Mouse (Mus musculus) hindbrain, embryonic 11.5 days (tissue): ENCODE measurements at regions not wholly inside any gene's neighbourhood (a gene's known extent, or its start where the extent isn't known, plus 50 kb on each side); places are given as distances from the start of the nearest gene placed in this dataset.

Experiments
- ATAC-seq: fragments of 200-750 bp; cut with Nextera tagmentation; 2 replicates; pipeline ENCODE4 v1.8.0; 2017; ENCODE audit warnings: mild to moderate bottlenecking, moderate TSS enrichment, moderate library complexity; ENCODE audit not compliant: low FRiP score
- DNase-seq: peaks from one replicate; pipeline ENCODE4 v3.0.0-alpha.2; 2015; ENCODE audit warnings: low spot score
- H3K27ac ChIP-seq: fragments of 300-500 bp; sonication (generic); 2 replicates; pipeline ENCODE4 v1.5.1; 2014; ENCODE audit warnings: mild to moderate bottlenecking, low read depth, low read length
- H3K27me3 ChIP-seq: fragments of 300-500 bp; sonication (generic); 2 replicates; pipeline ENCODE4 v1.6.1; 2014; ENCODE audit warnings: mild to moderate bottlenecking, low read length, moderate library complexity, mixed read lengths; ENCODE audit not compliant: control insufficient read depth, insufficient read depth
- H3K36me3 ChIP-seq: fragments of 300-500 bp; sonication (generic); 2 replicates; pipeline ENCODE4 v1.6.1; 2014; ENCODE audit warnings: mild to moderate bottlenecking, low read length, moderate library complexity, mixed read lengths; ENCODE audit not compliant: control insufficient read depth, insufficient read depth
- H3K4me1 ChIP-seq: fragments of 300-500 bp; sonication (generic); replicated peaks from 2 replicates; pipeline ENCODE4 v1.6.1; 2014; ENCODE audit warnings: low read length, mixed read lengths; ENCODE audit not compliant: control insufficient read depth, insufficient read depth
- H3K4me2 ChIP-seq: fragments of 300-500 bp; sonication (generic); replicated peaks from 2 replicates; pipeline ENCODE4 v1.6.1; 2014; ENCODE audit warnings: mild to moderate bottlenecking, low read depth, low read length
- H3K4me3 ChIP-seq: fragments of 300-500 bp; sonication (generic); 2 replicates; pipeline ENCODE4 v1.5.1; 2014; ENCODE audit warnings: low read depth, low read length
- H3K9ac ChIP-seq: fragments of 300-500 bp; sonication (generic); 2 replicates; pipeline ENCODE4 v1.6.1; 2014; ENCODE audit warnings: low read depth, low read length
- H3K9me3 ChIP-seq: fragments of 300-500 bp; sonication (generic); 2 replicates; pipeline ENCODE4 v1.6.1; 2016; ENCODE audit warnings: low read length; ENCODE audit not compliant: control insufficient read depth
- WGBS: fragments of 180-500 bp; shearing (Covaris S2); extraction: QIAGEN DNeasy Blood & Tissue Kit; methylation state at CpG from one replicate; pipeline ENCODE4 v1.1.7; 2014; 5-methylcytosine and 5-hydroxymethylcytosine counted together

GRCm38 (mm10) chr1:129219098-129219497 is 54.0 kb upstream of the Thsd7b start:
- Histone ChIP-seq H3K9ac (no peak overlapping the region), H3K9me3 (no peaks in the 10 kb centered on the region), H3K4me3 (no peak overlapping the region), H3K36me3 (no peaks in the 10 kb centered on the region), H3K4me2 (no peak overlapping the region), H3K4me1 (no peaks in the 10 kb centered on the region), H3K27ac (no peak overlapping the region), H3K27me3 (no peaks in the 10 kb centered on the region)
- 87% methylated on average over 2 of the region's 2 CpGs for WGBS
- DNase-seq = no peak
- no peak for ATAC-seq

GRCm38 (mm10) chr1:129208806-129209205 is 64.3 kb upstream of the Thsd7b start:
- no peaks in the 10 kb centered on the region for H3K9me3 ChIP-seq
- no peak for DNase-seq
- no peaks in the 10 kb centered on the region for H3K27me3 ChIP-seq
- H3K36me3 ChIP-seq = no peaks in the 10 kb centered on the region
- H3K4me2 ChIP-seq = no peak overlapping the region
- ATAC-seq = peak; percentile 62
- 39% methylated on average over 1 of the region's 1 CpGs for WGBS
- no peak overlapping the region for H3K9ac ChIP-seq
- no peaks in the 10 kb centered on the region for H3K4me1 ChIP-seq
- peak overlapping the region; percentile 48 for H3K27ac ChIP-seq
- H3K4me3 ChIP-seq = no peak overlapping the region

GRCm38 (mm10) chr1:129208406-129208805 is 64.7 kb upstream of the Thsd7b start:
- Histone ChIP-seq H3K36me3 (no peaks in the 10 kb centered on the region), H3K4me1 (no peaks in the 10 kb centered on the region), H3K9me3 (no peaks in the 10 kb centered on the region), H3K9ac (no peak overlapping the region), H3K4me2 (no peak overlapping the region), H3K4me3 (no peak overlapping the region), H3K27ac (peak overlapping the region; percentile 48), H3K27me3 (no peaks in the 10 kb centered on the region)
- peak; percentile 98 for ATAC-seq
- WGBS = 16% methylated on average over 2 of the region's 2 CpGs
- peak; percentile 72 for DNase-seq

GRCm38 (mm10) chr1:129207674-129208073 is 65.4 kb upstream of the Thsd7b start:
- ATAC-seq (no peak), DNase-seq (no peak)
- no peaks in the 10 kb centered on the region for H3K27me3 ChIP-seq
- H3K36me3 ChIP-seq = no peaks in the 10 kb centered on the region
- no peak overlapping the region for H3K4me2 ChIP-seq
- no peaks in the 10 kb centered on the region for H3K9me3 ChIP-seq
- 65% methylated on average over 5 of the region's 5 CpGs for WGBS
- H3K9ac ChIP-seq = no peak overlapping the region
- H3K27ac ChIP-seq = no peak overlapping the region
- H3K4me1 ChIP-seq = no peaks in the 10 kb centered on the region
- H3K4me3 ChIP-seq = no peak overlapping the region

DNA sequence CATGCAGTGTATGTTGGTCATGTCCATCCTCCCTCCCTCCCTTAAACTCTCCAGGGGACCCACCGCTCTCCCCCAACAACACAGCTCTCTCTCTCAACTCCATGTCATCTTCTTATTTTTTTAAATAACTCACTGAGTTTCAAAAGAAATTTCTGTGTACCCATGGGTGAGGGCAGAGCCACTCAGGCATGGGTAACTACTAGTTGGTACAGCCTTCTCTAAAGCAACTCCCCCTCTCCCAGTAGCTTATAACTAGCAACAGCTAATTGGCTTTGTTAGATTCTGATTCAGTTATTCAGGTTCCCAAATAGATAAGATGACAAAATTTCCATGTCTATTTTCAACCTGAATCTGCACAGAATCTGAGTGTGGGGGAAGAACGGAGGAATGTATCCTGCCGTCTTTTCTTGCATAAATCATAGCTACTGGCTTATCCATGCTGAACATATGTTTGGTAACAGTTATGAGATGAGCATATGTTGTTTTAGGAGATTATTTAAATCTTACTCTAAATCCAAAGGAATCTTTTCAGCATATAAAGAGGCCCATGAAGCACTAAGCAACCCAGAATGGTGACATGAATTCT is 92.8 kb upstream of the Thsd7b start:
- Histone ChIP-seq H3K4me1 (no peaks in the 10 kb centered on the region), H3K36me3 (no peaks in the 10 kb centered on the region), H3K4me2 (no peak overlapping the region), H3K4me3 (no peak overlapping the region), H3K27me3 (no peaks in the 10 kb centered on the region), H3K9ac (no peak overlapping the region), H3K27ac (no peak overlapping the region), H3K9me3 (no peaks in the 10 kb centered on the region)
- ATAC-seq (no peak), DNase-seq (no peak)
- 94% methylated on average over 3 of the region's 3 CpGs for WGBS

GRCm38 (mm10) chr1:129169936-129170335 is 103.2 kb upstream of the Thsd7b start:
- H3K27ac ChIP-seq = no peak overlapping the region
- H3K4me3 ChIP-seq = no peak overlapping the region
- H3K9ac ChIP-seq = no peak overlapping the region
- H3K4me2 ChIP-seq = no peak overlapping the region
- H3K27me3 ChIP-seq = no peaks in the 10 kb centered on the region
- DNase-seq (no peak), ATAC-seq (no peak)
- H3K9me3 ChIP-seq = no peaks in the 10 kb centered on the region
- H3K36me3 ChIP-seq = no peaks in the 10 kb centered on the region
- WGBS = 84% methylated on average over 8 of the region's 8 CpGs
- no peaks in the 10 kb centered on the region for H3K4me1 ChIP-seq

DNA sequence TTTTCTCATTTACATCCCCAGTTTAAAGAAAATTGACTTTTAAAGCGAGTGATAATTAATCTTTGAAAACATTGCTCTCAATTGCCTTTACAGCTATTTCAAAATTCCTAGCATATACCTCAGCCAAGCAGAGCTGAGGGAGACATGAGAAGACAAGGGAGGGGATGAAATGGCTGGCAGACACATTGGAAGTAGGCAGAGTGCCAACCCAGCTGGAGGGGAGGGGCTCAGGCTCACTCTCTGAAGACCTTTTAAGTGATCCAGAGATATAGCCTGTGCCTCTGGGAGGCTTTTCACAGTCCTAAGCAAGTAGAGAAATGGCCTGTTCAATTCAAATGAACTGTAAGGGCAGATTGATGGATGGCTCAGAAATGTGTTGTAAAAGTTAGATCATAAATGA is 122.5 kb upstream of the Thsd7b start:
- H3K9me3 ChIP-seq = no peaks in the 10 kb centered on the region
- H3K9ac ChIP-seq = no peak overlapping the region
- H3K27me3 ChIP-seq = no peaks in the 10 kb centered on the region; the same call in 1 of the 2 replicates
- DNase-seq = no peak
- ATAC-seq = no peak
- H3K4me2 ChIP-seq = no peak overlapping the region
- no peak overlapping the region for H3K27ac ChIP-seq
- 83% methylated on average over 1 of the region's 1 CpGs for WGBS
- no peaks in the 10 kb centered on the region for H3K4me1 ChIP-seq
- no peak overlapping the region for H3K4me3 ChIP-seq
- H3K36me3 ChIP-seq = no peaks in the 10 kb centered on the region

DNA sequence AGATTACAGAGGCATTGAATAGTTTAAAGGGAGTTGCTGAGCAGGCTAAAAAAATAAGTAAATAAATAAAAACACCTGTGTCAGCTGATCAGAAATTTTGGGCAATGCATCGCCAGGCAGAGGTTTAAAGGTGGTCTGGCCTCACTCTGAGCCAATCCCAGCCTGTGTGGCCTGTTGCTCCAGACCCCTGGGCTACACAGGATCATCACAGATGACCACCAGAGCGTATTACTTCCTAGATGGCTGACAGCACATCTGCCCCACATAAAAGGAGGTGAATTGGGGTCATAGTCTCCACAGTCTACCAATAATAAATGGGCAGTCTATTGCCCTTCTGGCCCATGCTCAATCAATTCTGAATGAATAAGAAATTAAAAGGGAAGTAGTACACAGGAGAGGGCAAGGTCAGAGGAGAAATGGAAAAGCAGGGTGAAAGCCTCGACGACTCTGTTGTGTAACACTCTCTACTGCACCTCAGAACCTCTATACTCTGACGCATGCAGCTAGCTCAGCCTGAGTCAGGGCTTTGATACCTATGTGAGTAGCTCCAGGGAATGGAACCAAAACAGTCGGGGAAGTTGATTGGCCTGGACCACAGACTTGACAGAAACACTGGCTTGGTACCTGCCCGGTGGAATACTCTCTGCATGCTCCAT is 124.2 kb upstream of the Thsd7b start:
- no peaks in the 10 kb centered on the region for H3K36me3 ChIP-seq
- no peak overlapping the region for H3K4me2 ChIP-seq
- DNase-seq (no peak), ATAC-seq (peak; percentile 77; the same call in 1 of the 2 replicates)
- H3K4me1 ChIP-seq = no peaks in the 10 kb centered on the region
- no peaks in the 10 kb centered on the region; the same call in 1 of the 2 replicates for H3K27me3 ChIP-seq
- no peaks in the 10 kb centered on the region for H3K9me3 ChIP-seq
- H3K27ac ChIP-seq = no peak overlapping the region
- WGBS = 50% methylated on average over 7 of the region's 7 CpGs
- no peak overlapping the region for H3K9ac ChIP-seq
- H3K4me3 ChIP-seq = no peak overlapping the region

GRCm38 (mm10) chr1:129146395-129147094 is 126.6 kb upstream of the Thsd7b start:
- Histone ChIP-seq H3K27ac (no peak overlapping the region), H3K4me1 (no peaks in the 10 kb centered on the region), H3K9me3 (no peaks in the 10 kb centered on the region), H3K27me3 (no peaks in the 10 kb centered on the region), H3K36me3 (no peaks in the 10 kb centered on the region), H3K4me3 (no peak overlapping the region), H3K4me2 (no peak overlapping the region), H3K9ac (no peak overlapping the region)
- no peak for ATAC-seq
- no peak for DNase-seq
- WGBS = 58% methylated on average over 4 of the region's 4 CpGs
